Mouse (Mus musculus) left cerebral cortex, postnatal 36 days (tissue): ENCODE data around the gene Anapc11. TPM values are rescaled to one million over a fixed set of nuclear protein-coding genes. Genes with fewer than 3 reads are reported as not detected.

ENCODE experiments used
- DNase-seq, 2 experiments: peaks; one replicate each; pipeline ENCODE4 v3.0.0; 2021 to 2022; ENCODE audit warnings: low spot score in 2 of 2, mixed read lengths in 1 of 2
- intact Hi-C: fragments of 180-260 bp; cut with DNase I; formaldehyde crosslinking; loops from one replicate; pipeline ENCODE4 v1.15.1; 2025
- microRNA-seq: library from miRNA; unstranded; fragments of <30 nt; microRNA quantifications from one replicate; pipeline ENCODE4 v1.2.0, GENCODE M21; 2022
- total RNA-seq, 2 experiments: library from RNA; stranded (reverse); gene quantifications; 2 replicates each; pipeline ENCODE4 v1.2.3; 2021

The Anapc11 gene
- total RNA-seq, 2 experiments from 2014 or later, result 91.4 to 99.7 TPM

GRCm38 (mm10) chr11:120634810-120635209, 36.6 kb downstream of the Anapc11 start:
- DNase-seq, result no peak
- intact Hi-C loops, result no loop called here

GRCm38 (mm10) chr11:120641255-120641654, 43.0 kb downstream of the Anapc11 start:
- intact Hi-C loops, result no loop called here
- DNase-seq, result no peak

GRCm38 (mm10) chr11:120641869-120642268, 43.6 kb downstream of the Anapc11 start:
- DNase-seq, result no peak
- intact Hi-C loops, result no loop called here

- no peak for DNase-seq
- intact Hi-C loops, result no loop called here
Measured at GRCm38 (mm10) chr11:120642939-120643600, 44.8 kb downstream of the Anapc11 start.

GRCm38 (mm10) chr11:120643601-120643987, 45.4 kb downstream of the Anapc11 start, which contains the start of gene Pycr1:
Gene Pycr1, minus strand, starts transcription at chr11:120643769.
- DNase-seq, result peak; percentile 89 to 93
- intact Hi-C loops, result no loop called here

- intact Hi-C loops, result no loop called here
- DNase-seq, result no peak
Measured at GRCm38 (mm10) chr11:120647047-120647830, 49.0 kb downstream of the Anapc11 start.

GRCm38 (mm10) chr11:120648001-120648476, 49.8 kb downstream of the Anapc11 start, which contains the start of gene Myadml2:
Gene Myadml2, minus strand, starts transcription at chr11:120648158.
- intact Hi-C loops, result no loop called here
- no peak for DNase-seq

GRCm38 (mm10) chr11:120651872-120652271, 53.7 kb downstream of the Anapc11 start:
- intact Hi-C loops, result loop anchor here (10.0 kb wide), 1 partner anchor 123 kb away; no protein-coding TSS in a partner anchor
- no peak for DNase-seq

- no peak for DNase-seq
- intact Hi-C loops, result loop anchor here (10.0 kb wide), 1 partner anchor 120 kb away; no protein-coding TSS in a partner anchor
Measured at GRCm38 (mm10) chr11:120654741-120655140, 56.5 kb downstream of the Anapc11 start.

GRCm38 (mm10) chr11:120657301-120657700, 59.1 kb downstream of the Anapc11 start:
- DNase-seq, result no peak
- intact Hi-C loops, result loop anchor here (10.0 kb wide), 1 partner anchor 118 kb away; no protein-coding TSS in a partner anchor

Small RNA genes within 50 kb of the gene (microRNA-seq; reads per million reads assigned to microRNA genes)
- 1.3 reads per million for gene Mir6936

Other genes with a start within 250 kb of the Anapc11 start
- 1,000 to 10,000 TPM; 1,144 to 1,299 TPM for gene Actg1, start 249.9 kb upstream of the Anapc11 start, total RNA-seq
- gene Fscn2, start 236.9 kb upstream of the Anapc11 start, total RNA-seq, result under 1 TPM; 0.25 to 0.72 TPM
- gene Faap100, start 219.7 kb upstream of the Anapc11 start, total RNA-seq, result 10 to 100 TPM; 12.8 to 16.4 TPM
- gene Nploc4, start 160.7 kb upstream of the Anapc11 start, total RNA-seq, result 10 to 100 TPM; 65.3 to 77.0 TPM
- 1 to 10 TPM in 1 of 2 experiments, not detected in 1; 1.8 TPM for gene Tspan10, start 155.8 kb upstream of the Anapc11 start, total RNA-seq
- gene Pde6g, start 144.9 kb upstream of the Anapc11 start, total RNA-seq, result under 1 TPM; 0.37 to 0.66 TPM
- 10 to 100 TPM; 14.3 to 20.6 TPM for gene Oxld1, start 140.4 kb upstream of the Anapc11 start, total RNA-seq
- 10 to 100 TPM; 19.9 to 29.4 TPM for gene Ccdc137, start 140.3 kb upstream of the Anapc11 start, total RNA-seq
- gene Arl16, start 130.8 kb upstream of the Anapc11 start, total RNA-seq, result 10 to 100 TPM; 49.3 to 55.0 TPM
- gene Mrpl12, start 113.8 kb upstream of the Anapc11 start, total RNA-seq, result 10 to 100 TPM; 75.6 to 78.5 TPM
- gene Slc25a10, start 106.6 kb upstream of the Anapc11 start, total RNA-seq, result 10 to 100 TPM; 18.2 to 21.9 TPM
- gene Gcgr, start 67.7 kb upstream of the Anapc11 start, total RNA-seq, result not detected
- 10 to 100 TPM; 73.4 to 91.7 TPM for gene Mcrip1, start 48.7 kb upstream of the Anapc11 start, total RNA-seq
- gene Ppp1r27, start 47.3 kb upstream of the Anapc11 start, total RNA-seq, result not detected
- gene P4hb, start 25.2 kb upstream of the Anapc11 start, total RNA-seq, result 100 to 1,000 TPM; 122 to 126 TPM
- 100 to 1,000 TPM; 304 to 344 TPM for gene Arhgdia, start 16.8 kb upstream of the Anapc11 start, total RNA-seq
- gene Alyref, start 56 bp upstream of the Anapc11 start, total RNA-seq, result 10 to 100 TPM; 59.7 to 67.5 TPM
- gene Npb, start 10.1 kb downstream of the Anapc11 start, total RNA-seq, result 1 to 10 TPM in 1 of 2 experiments, not detected in 1; 1.2 TPM
- 100 to 1,000 TPM; 115 to 135 TPM for gene Pcyt2, start 19.5 kb downstream of the Anapc11 start, total RNA-seq
- gene Sirt7, start 26.8 kb downstream of the Anapc11 start, total RNA-seq, result 10 to 100 TPM; 37.8 to 43.3 TPM
- 100 to 1,000 TPM in 1 of 2 experiments, 10 to 100 TPM in 1; 76.5 to 103 TPM for gene Mafg, start 35.2 kb downstream of the Anapc11 start, total RNA-seq
- 1 to 10 TPM; 2.9 to 3.9 TPM for gene Pycr1, start 45.3 kb downstream of the Anapc11 start, total RNA-seq
- 10 to 100 TPM in 1 of 2 experiments, 1 to 10 TPM in 1; 8.2 to 11.9 TPM for gene Myadml2, start 49.7 kb downstream of the Anapc11 start, total RNA-seq
- gene Notum, start 62.8 kb downstream of the Anapc11 start, total RNA-seq, result 1 to 10 TPM; 5.6 to 6.6 TPM
- 10 to 100 TPM; 53.1 to 56.9 TPM for gene Aspscr1, start 74.6 kb downstream of the Anapc11 start, total RNA-seq
- gene Cenpx, start 115.3 kb downstream of the Anapc11 start, total RNA-seq, result 10 to 100 TPM; 18.1 to 19.2 TPM
- gene Lrrc45, start 115.5 kb downstream of the Anapc11 start, total RNA-seq, result 10 to 100 TPM; 41.9 to 66.1 TPM
- 10 to 100 TPM; 34.7 to 39.9 TPM for gene Rac3, start 123.0 kb downstream of the Anapc11 start, total RNA-seq
- 10 to 100 TPM in 1 of 2 experiments, 1 to 10 TPM in 1; 8.7 to 10.3 TPM for gene Dcxr, start 128.9 kb downstream of the Anapc11 start, total RNA-seq
- 1 to 10 TPM in 1 of 2 experiments, under 1 TPM in 1; 0.32 to 1.6 TPM for gene Cbr2, start 133.7 kb downstream of the Anapc11 start, total RNA-seq
- gene Hmga1b, start 164.4 kb downstream of the Anapc11 start, total RNA-seq, result 10 to 100 TPM; 23.4 to 34.8 TPM
- gene Rfng, start 185.8 kb downstream of the Anapc11 start, total RNA-seq, result 10 to 100 TPM; 63.7 to 65.9 TPM
- 100 to 1,000 TPM; 130 to 153 TPM for gene Gps1, start 185.9 kb downstream of the Anapc11 start, total RNA-seq
- 10 to 100 TPM; 39.4 to 42.4 TPM for gene Dus1l, start 198.0 kb downstream of the Anapc11 start, total RNA-seq
- gene Fasn, start 226.1 kb downstream of the Anapc11 start, total RNA-seq, result 100 to 1,000 TPM; 182 to 190 TPM